Mouse (Mus musculus): Measurements from ENCODE around the gene Pde7b. TPM values are rescaled to one million over a fixed set of nuclear protein-coding genes. Genes with fewer than 3 reads are reported as not detected.

The Pde7b gene
- total and polyA plus RNA-seq, 3 experiments, result 11.7 to 57.0 (median 53.1) TPM

GRCm38 (mm10) chr10:20462596-20462995 lies 262.3 kb downstream of the Pde7b start:
- TF ChIP-seq POLR2A (IDR thresholded peaks at IDR 0.05; ENCODE audit: insufficient read depth, low read depth, low read length) (no peak), CTCF (IDR thresholded peaks at IDR 0.05) (no peak), EP300 (IDR thresholded peaks at IDR 0.05; ENCODE audit: insufficient read depth, low read depth, low read length) (no peak)
- no peak for DNase-seq
- Histone ChIP-seq H3K79me2 (replicated peaks; ENCODE audit: control insufficient read depth, insufficient read depth, low read length) (no peaks in the 10 kb centered on the region), H3K27ac (peak overlapping the region; percentile 34; the same call in 1 of the 2 replicates), H3K36me3 (ENCODE audit: control insufficient read depth, insufficient read depth, low read length) (no peaks in the 10 kb centered on the region; the same call in 1 of the 2 replicates), H3K27me3 (ENCODE audit: control insufficient read depth, insufficient read depth, low read length) (no peaks in the 10 kb centered on the region), H3K4me3 (no peak overlapping the region), H3K4me1 (ENCODE audit: control insufficient read depth, insufficient read depth, low read length) (no peaks in the 10 kb centered on the region), H3K9ac (ENCODE audit: low read depth, low read length) (no peak overlapping the region)
- intact Hi-C loops (cut with DNase I), result no loop called here
- 9% methylated on average over 4 of the region's 4 CpGs for WGBS

GRCm38 (mm10) chr10:20459657-20460350 lies 265.1 kb downstream of the Pde7b start:
- no peak overlapping the region for H3K9ac ChIP-seq (ENCODE audit: low read depth, low read length)
- H3K27me3 ChIP-seq (ENCODE audit: control insufficient read depth, insufficient read depth, low read length), result no peaks in the 10 kb centered on the region
- WGBS, result 98% methylated on average over 7 of the region's 7 CpGs
- intact Hi-C loops (cut with DNase I), result no loop called here
- TF ChIP-seq CTCF (IDR thresholded peaks at IDR 0.05) (no peak), EP300 (IDR thresholded peaks at IDR 0.05; ENCODE audit: insufficient read depth, low read depth, low read length) (no peak)
- no peaks in the 10 kb centered on the region for H3K79me2 ChIP-seq (replicated peaks; ENCODE audit: control insufficient read depth, insufficient read depth, low read length)
- H3K4me1 ChIP-seq (ENCODE audit: control insufficient read depth, insufficient read depth, low read length), result no peaks in the 10 kb centered on the region
- DNase-seq, result no peak
- no peak overlapping the region for H3K4me3 ChIP-seq
- no peaks in the 10 kb centered on the region; the same call in 1 of the 2 replicates for H3K36me3 ChIP-seq (ENCODE audit: control insufficient read depth, insufficient read depth, low read length)
- H3K27ac ChIP-seq, result no peak overlapping the region

GRCm38 (mm10) chr10:20459160-20459559 lies 265.7 kb downstream of the Pde7b start:
- Histone ChIP-seq H3K36me3 (ENCODE audit: control insufficient read depth, insufficient read depth, low read length) (no peaks in the 10 kb centered on the region; the same call in 1 of the 2 replicates), H3K27me3 (ENCODE audit: control insufficient read depth, insufficient read depth, low read length) (no peaks in the 10 kb centered on the region), H3K4me3 (no peak overlapping the region), H3K9ac (ENCODE audit: low read depth, low read length) (no peak overlapping the region), H3K79me2 (replicated peaks; ENCODE audit: control insufficient read depth, insufficient read depth, low read length) (no peaks in the 10 kb centered on the region), H3K4me1 (ENCODE audit: control insufficient read depth, insufficient read depth, low read length) (no peaks in the 10 kb centered on the region), H3K27ac (no peak overlapping the region)
- intact Hi-C loops (cut with DNase I), result no loop called here
- no peak for DNase-seq
- 56% methylated on average over 3 of the region's 3 CpGs for WGBS
- no peak for TF ChIP-seq EP300 (IDR thresholded peaks at IDR 0.05; ENCODE audit: insufficient read depth, low read depth, low read length)

GRCm38 (mm10) chr10:20454387-20455065 lies 270.4 kb downstream of the Pde7b start:
- Histone ChIP-seq H3K27me3 (ENCODE audit: control insufficient read depth, insufficient read depth, low read length) (no peaks in the 10 kb centered on the region), H3K79me2 (replicated peaks; ENCODE audit: control insufficient read depth, insufficient read depth, low read length) (no peaks in the 10 kb centered on the region), H3K9ac (ENCODE audit: low read depth, low read length) (no peak overlapping the region), H3K36me3 (ENCODE audit: control insufficient read depth, insufficient read depth, low read length) (peaks cover 2% of the 10 kb centered on the region; the same call in 1 of the 2 replicates), H3K4me1 (ENCODE audit: control insufficient read depth, insufficient read depth, low read length) (no peaks in the 10 kb centered on the region), H3K27ac (no peak overlapping the region), H3K4me3 (no peak overlapping the region)
- intact Hi-C loops (cut with DNase I), result no loop called here
- TF ChIP-seq CTCF (IDR thresholded peaks at IDR 0.05), result no peak
- no peak for TF ChIP-seq POLR2A (IDR thresholded peaks at IDR 0.05; ENCODE audit: insufficient read depth, low read depth, low read length)
- no peak for TF ChIP-seq EP300 (IDR thresholded peaks at IDR 0.05; ENCODE audit: insufficient read depth, low read depth, low read length)
- WGBS, result 64% methylated on average over 6 of the region's 6 CpGs
- DNase-seq, result no peak

- Histone ChIP-seq H3K79me2 (replicated peaks; ENCODE audit: control insufficient read depth, insufficient read depth, low read length) (no peaks in the 10 kb centered on the region), H3K9ac (ENCODE audit: low read depth, low read length) (no peak overlapping the region), H3K4me1 (ENCODE audit: control insufficient read depth, insufficient read depth, low read length) (no peaks in the 10 kb centered on the region), H3K36me3 (ENCODE audit: control insufficient read depth, insufficient read depth, low read length) (peaks cover 2% of the 10 kb centered on the region; the same call in 1 of the 2 replicates), H3K4me3 (no peak overlapping the region), H3K27me3 (ENCODE audit: control insufficient read depth, insufficient read depth, low read length) (no peaks in the 10 kb centered on the region), H3K27ac (no peak overlapping the region)
- intact Hi-C loops (cut with DNase I), result no loop called here
- TF ChIP-seq POLR2A (IDR thresholded peaks at IDR 0.05; ENCODE audit: insufficient read depth, low read depth, low read length), result no peak
- no peak for DNase-seq
- WGBS, result 88% methylated on average over 9 of the region's 9 CpGs
Measured at GRCm38 (mm10) chr10:20437428-20437827, 287.4 kb downstream of the Pde7b start.

- Histone ChIP-seq H3K79me2 (replicated peaks; ENCODE audit: control insufficient read depth, insufficient read depth, low read length) (no peaks in the 10 kb centered on the region), H3K36me3 (ENCODE audit: control insufficient read depth, insufficient read depth, low read length) (peaks cover 2% of the 10 kb centered on the region; the same call in 1 of the 2 replicates), H3K4me1 (ENCODE audit: control insufficient read depth, insufficient read depth, low read length) (no peaks in the 10 kb centered on the region), H3K9ac (ENCODE audit: low read depth, low read length) (no peak overlapping the region), H3K27ac (no peak overlapping the region), H3K4me3 (no peak overlapping the region), H3K27me3 (ENCODE audit: control insufficient read depth, insufficient read depth, low read length) (no peaks in the 10 kb centered on the region)
- WGBS, result 87% methylated on average over 2 of the region's 2 CpGs
- TF ChIP-seq EP300 (IDR thresholded peaks at IDR 0.05; ENCODE audit: insufficient read depth, low read depth, low read length) (no peak), POLR2A (IDR thresholded peaks at IDR 0.05; ENCODE audit: insufficient read depth, low read depth, low read length) (no peak), CTCF (IDR thresholded peaks at IDR 0.05) (no peak)
- no peak for DNase-seq
- intact Hi-C loops (cut with DNase I), result no loop called here
Measured at GRCm38 (mm10) chr10:20437021-20437420, 287.9 kb downstream of the Pde7b start.
